Mouse (Mus musculus): ENCODE measurements around the gene Tmprss5.

GRCm38 (mm10) chr9:49102328-49102727 is 21.3 kb downstream of the Tmprss5 start:
- TF ChIP-seq CTCF (IDR thresholded peaks at IDR 0.05; ENCODE audit: control insufficient read depth, insufficient read depth, insufficient read length) = no peak
- no peak for TF ChIP-seq CEBPB (IDR thresholded peaks at IDR 0.05; ENCODE audit: low read depth)
- no peak for TF ChIP-seq USF1 (IDR thresholded peaks at IDR 0.05; ENCODE audit: low read depth)
